Mouse (Mus musculus) kidney, postnatal 0 days (tissue): ENCODE results near the gene D430041D05Rik. TPM values are rescaled to one million over a fixed set of nuclear protein-coding genes. Genes with fewer than 3 reads are reported as not detected.
A peak's percentile ranks its signal among the peaks of the same experiment; 100 is the strongest.

Experiments
- ATAC-seq: fragments of 200-750 bp; cut with Nextera tagmentation; replicated peaks from 2 replicates; pipeline ENCODE4 v1.8.0; 2017; ENCODE audit warnings: low read depth, moderate number of reproducible peaks, moderate TSS enrichment, moderate library complexity; ENCODE audit not compliant: low FRiP score
- DNase-seq: peaks from one replicate; pipeline ENCODE4 v3.0.0-alpha.2; 2016; ENCODE audit warnings: low spot score
- H3K27ac ChIP-seq: fragments of 300-500 bp; sonication (generic); 2 replicates; pipeline ENCODE4 v1.5.1; 2014; ENCODE audit warnings: mild to moderate bottlenecking
- H3K27me3 ChIP-seq: fragments of 300-500 bp; sonication (generic); 2 replicates; pipeline ENCODE4 v1.6.1; 2014; ENCODE audit warnings: low read length, mixed read lengths; ENCODE audit not compliant: insufficient read depth
- H3K36me3 ChIP-seq: fragments of 300-500 bp; sonication (generic); 2 replicates; pipeline ENCODE4 v1.6.1; 2014; ENCODE audit warnings: low read length, mixed read lengths; ENCODE audit not compliant: insufficient read depth
- H3K4me1 ChIP-seq: fragments of 300-500 bp; sonication (generic); replicated peaks from 2 replicates; pipeline ENCODE4 v1.6.1; 2014; ENCODE audit warnings: antibody characterized with exemption, low read length, mixed read lengths; ENCODE audit not compliant: insufficient read depth
- H3K4me2 ChIP-seq: fragments of 300-500 bp; sonication (generic); 2 replicates; pipeline ENCODE4 v1.6.1; 2014; ENCODE audit warnings: mild to moderate bottlenecking, low read length, moderate library complexity, mixed read lengths
- H3K4me3 ChIP-seq: fragments of 300-500 bp; sonication (generic); replicated peaks from 2 replicates; pipeline ENCODE4 v1.5.1; 2014; ENCODE audit warnings: low read depth, low read length
- H3K9ac ChIP-seq: fragments of 300-500 bp; sonication (generic); 2 replicates; pipeline ENCODE4 v1.6.1; 2014; ENCODE audit warnings: low read depth, low read length
- H3K9me3 ChIP-seq: fragments of 300-500 bp; sonication (generic); replicated peaks from 2 replicates; pipeline ENCODE4 v1.6.1; 2016; ENCODE audit warnings: low read length, inconsistent platforms, mixed read lengths
- CTCF ChIP-seq: IDR thresholded peaks from 2 replicates; pipeline ENCODE4 v1.5.1; 2016; ENCODE audit warnings: antibody characterized with exemption, low read depth, mild to moderate bottlenecking, moderate library complexity
- WGBS: fragments of 180-500 bp; shearing (Covaris S2); extraction: QIAGEN DNeasy Blood & Tissue Kit; methylation state at CpG from one replicate; pipeline ENCODE4 v1.1.7; 2014; 5-methylcytosine and 5-hydroxymethylcytosine counted together
- polyA plus RNA-seq: library from polyadenylated mRNA; unstranded; fragments of >200 nt; fragmentation: Nextera tagmentation; extraction: Ambion mirVana; gene quantifications from 2 replicates; pipeline ENCODE4 v1.2.1, GENCODE M21; 2015

D430041D05Rik gene
- polyA plus RNA-seq, 1 experiment from 2014 or later, result 0.22 TPM

DNA sequence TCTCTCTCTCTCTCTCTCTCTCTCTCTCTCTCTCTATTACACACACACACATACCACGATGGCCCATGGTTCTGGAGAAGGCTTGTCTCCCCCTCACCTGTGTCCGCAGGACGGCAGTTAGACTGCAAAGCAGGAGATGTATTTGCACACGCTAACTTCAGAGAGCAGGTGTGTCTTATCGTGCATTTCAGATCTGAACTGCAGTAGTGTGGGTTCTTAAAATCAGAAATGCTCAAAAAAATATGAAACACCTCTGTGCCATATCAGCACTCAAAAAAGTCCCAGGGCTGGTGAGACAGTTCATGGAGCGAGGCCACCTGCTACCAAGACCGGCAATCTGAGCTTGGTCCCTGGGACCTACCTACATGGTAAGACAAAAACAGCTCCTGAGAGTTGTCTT is 993 bp upstream of the D430041D05Rik start:
- peaks cover 7% of the 10 kb centered on the region for H3K4me1 ChIP-seq
- H3K9ac ChIP-seq, result no peak overlapping the region
- H3K9me3 ChIP-seq, result no peaks in the 10 kb centered on the region
- DNase-seq (no peak), ATAC-seq (no peak)
- no peak for TF ChIP-seq CTCF
- WGBS, result 89% methylated on average over 7 of the region's 7 CpGs
- no peak overlapping the region for H3K4me2 ChIP-seq
- no peak overlapping the region for H3K27ac ChIP-seq
- peaks cover 37% of the 10 kb centered on the region for H3K27me3 ChIP-seq
- H3K36me3 ChIP-seq, result no peaks in the 10 kb centered on the region
- H3K4me3 ChIP-seq, result no peak overlapping the region

DNA sequence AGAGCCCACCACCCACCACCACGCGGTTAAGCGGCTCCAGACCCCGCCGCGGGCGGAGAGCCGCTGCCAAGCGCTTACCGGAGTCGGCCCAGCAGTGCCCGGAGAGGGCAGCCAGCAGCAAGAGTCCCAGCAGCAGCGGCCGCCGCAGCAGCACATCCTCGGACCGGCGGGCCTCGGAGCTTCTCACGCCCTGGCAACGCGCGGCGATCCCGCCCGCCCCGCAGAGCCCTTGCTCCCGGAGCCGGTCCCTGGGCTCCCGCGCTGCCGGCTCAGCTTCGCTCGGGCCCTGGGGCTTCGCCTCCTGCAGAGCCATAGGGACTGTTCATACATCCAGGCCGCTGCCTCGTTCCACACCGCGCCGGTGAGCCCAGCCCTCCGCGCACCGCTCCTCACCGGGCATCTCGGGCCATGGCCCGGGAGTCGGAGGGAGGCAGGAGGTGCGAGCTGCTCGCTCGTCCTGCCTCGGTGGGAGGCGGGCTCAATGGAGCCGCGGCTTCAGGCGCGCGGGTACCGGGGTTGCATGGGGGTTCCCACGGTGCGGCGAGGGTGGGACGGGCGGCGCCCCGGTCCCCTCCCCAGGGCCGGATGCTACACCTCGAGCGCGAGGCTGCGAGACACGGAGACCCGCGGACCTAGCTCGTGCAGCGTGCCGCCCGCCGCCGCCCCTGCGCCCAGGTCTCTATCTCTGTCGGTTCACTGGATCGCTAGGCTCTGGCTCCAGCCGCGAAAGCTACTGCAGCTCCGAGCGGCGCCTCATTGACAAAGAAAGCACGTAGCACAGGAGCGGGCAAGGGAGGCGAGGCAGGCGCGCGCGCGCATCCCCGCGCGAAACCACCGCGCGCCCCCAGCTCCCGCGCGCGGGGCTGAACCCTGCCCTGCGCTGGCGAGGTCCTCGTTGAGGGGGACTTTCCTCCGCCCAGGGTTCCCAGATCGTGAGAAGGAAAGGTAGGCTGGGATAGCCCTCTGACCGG is 677 bp downstream of the D430041D05Rik start:
- Histone ChIP-seq H3K36me3 (no peaks in the 10 kb centered on the region), H3K4me2 (peak overlapping the region; percentile 100), H3K4me1 (peaks cover 7% of the 10 kb centered on the region), H3K27me3 (peaks cover 37% of the 10 kb centered on the region), H3K9ac (peak overlapping the region; percentile 50), H3K4me3 (peak overlapping the region; percentile 58), H3K9me3 (no peaks in the 10 kb centered on the region), H3K27ac (no peak overlapping the region)
- WGBS, result under 1% methylated on average over 99 of the region's 111 CpGs
- DNase-seq (peak; percentile 41), ATAC-seq (peak; percentile 69)
- no peak for TF ChIP-seq CTCF

DNA sequence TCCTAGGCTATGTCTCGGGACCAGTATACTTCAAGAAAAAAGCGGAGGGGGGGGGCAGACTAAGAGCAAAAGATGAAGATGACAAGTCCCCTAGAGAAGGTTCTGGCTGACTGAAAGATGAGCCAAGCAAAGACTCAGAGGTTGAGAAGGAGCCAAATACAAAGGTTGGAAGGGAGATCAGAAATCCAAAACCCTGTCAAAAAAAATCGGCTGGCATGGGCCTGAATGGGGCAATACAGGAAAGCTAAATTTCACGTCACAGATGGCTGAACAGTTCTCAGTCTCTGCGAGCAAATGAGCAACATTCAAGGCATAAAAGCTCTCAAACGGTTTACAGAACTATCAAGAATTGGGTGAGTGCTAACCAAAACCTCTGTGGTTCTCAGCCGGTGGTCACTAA is 2.5 kb downstream of the D430041D05Rik start:
- no peak for DNase-seq
- no peak for ATAC-seq
- H3K4me1 ChIP-seq, result peaks cover 7% of the 10 kb centered on the region
- no peak overlapping the region for H3K9ac ChIP-seq
- H3K36me3 ChIP-seq, result no peaks in the 10 kb centered on the region
- H3K9me3 ChIP-seq, result no peaks in the 10 kb centered on the region
- no peak overlapping the region for H3K4me2 ChIP-seq
- TF ChIP-seq CTCF, result no peak
- H3K27me3 ChIP-seq, result peaks cover 37% of the 10 kb centered on the region
- H3K4me3 ChIP-seq, result no peak overlapping the region
- 62% methylated on average over 7 of the region's 7 CpGs for whole genome bisulfite sequencing
- no peak overlapping the region for H3K27ac ChIP-seq

DNA sequence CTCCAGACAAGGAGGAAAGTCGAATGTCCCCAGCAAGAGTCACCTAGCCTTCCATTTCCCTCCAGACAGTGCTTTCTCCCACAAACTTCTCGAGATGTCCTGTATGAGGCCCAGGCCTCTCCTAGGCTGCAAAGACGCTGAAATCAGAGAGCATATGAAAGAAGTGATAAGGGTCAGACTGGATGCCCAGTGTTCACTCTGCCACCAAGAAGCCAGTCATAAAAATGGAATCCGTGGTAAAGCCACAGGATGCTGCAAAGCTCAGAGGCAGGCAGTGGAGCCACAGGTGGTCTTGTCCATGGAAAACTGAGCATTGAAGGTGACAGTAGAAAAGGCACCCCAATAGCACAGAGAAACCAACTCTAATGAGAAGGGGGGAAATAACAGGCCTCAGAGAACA is 2.9 kb downstream of the D430041D05Rik start:
- no peaks in the 10 kb centered on the region for H3K9me3 ChIP-seq
- peaks cover 7% of the 10 kb centered on the region for H3K4me1 ChIP-seq
- ATAC-seq, result no peak
- no peak overlapping the region for H3K4me2 ChIP-seq
- no peak for TF ChIP-seq CTCF
- peaks cover 37% of the 10 kb centered on the region for H3K27me3 ChIP-seq
- no peak overlapping the region for H3K9ac ChIP-seq
- H3K27ac ChIP-seq, result no peak overlapping the region
- no peaks in the 10 kb centered on the region for H3K36me3 ChIP-seq
- WGBS, result 65% methylated on average over 4 of the region's 4 CpGs
- DNase-seq, result no peak
- no peak overlapping the region for H3K4me3 ChIP-seq

DNA sequence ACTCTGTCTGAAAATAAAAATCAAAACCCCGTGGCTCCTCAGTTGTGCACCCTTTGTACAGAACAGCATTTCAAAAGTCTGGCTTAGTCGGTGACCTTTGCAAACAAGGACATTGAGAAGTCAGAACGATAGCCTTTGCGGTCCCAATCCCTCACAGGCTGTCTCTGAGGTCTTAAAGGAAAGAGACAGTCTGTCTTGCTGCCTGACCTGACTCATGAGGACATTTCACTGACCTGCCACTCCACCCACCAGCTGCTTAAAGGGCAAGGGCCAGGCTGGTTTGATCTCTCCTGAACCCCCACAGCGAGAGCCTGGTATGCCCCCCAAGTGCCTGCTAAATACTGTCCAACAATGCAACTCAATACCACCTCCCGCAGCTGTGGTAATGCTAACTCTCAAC is 6.8 kb downstream of the D430041D05Rik start:
- TF ChIP-seq CTCF, result no peak
- no peak overlapping the region for H3K27ac ChIP-seq
- H3K9me3 ChIP-seq, result no peaks in the 10 kb centered on the region
- H3K4me2 ChIP-seq, result no peak overlapping the region
- H3K4me1 ChIP-seq, result no peaks in the 10 kb centered on the region
- H3K27me3 ChIP-seq, result peaks cover 12% of the 10 kb centered on the region
- ATAC-seq, result no peak
- H3K9ac ChIP-seq, result no peak overlapping the region
- DNase-seq, result no peak
- WGBS, result 81% methylated on average over 6 of the region's 6 CpGs
- no peaks in the 10 kb centered on the region for H3K36me3 ChIP-seq
- no peak overlapping the region for H3K4me3 ChIP-seq

DNA sequence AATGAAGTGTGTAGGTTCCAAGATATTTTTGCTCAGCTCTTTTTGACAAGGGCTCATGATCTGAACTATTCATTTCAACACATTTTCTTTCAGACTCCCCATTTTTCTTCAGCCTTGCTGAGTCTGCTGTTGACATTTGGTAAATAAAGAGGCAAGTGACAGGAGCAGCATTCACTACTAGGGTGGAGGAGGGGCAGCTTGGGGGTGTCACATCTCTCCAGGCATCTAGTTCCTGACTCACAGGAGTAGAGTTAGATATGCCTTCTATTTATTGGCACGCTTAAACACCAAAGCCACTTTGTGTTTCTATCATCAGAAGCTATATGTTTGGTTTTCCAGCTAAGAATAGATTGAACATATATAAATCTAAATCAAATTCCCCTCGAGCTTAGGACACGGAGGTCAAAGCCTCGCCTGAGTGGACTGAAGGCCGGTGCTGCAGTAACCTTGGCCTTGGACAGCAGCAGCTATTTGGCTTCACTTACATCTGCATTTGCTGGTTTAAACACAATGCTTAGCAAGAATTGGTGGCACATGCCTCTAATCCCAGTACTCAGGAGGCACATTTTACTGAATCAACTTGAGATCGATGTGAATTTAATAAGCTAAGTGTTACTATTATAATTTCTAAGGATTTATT is 12.0 kb downstream of the D430041D05Rik start:
- no peak for ATAC-seq
- Histone ChIP-seq H3K4me3 (no peak overlapping the region), H3K27ac (no peak overlapping the region), H3K4me2 (no peak overlapping the region), H3K9me3 (no peaks in the 10 kb centered on the region), H3K4me1 (no peaks in the 10 kb centered on the region), H3K9ac (no peak overlapping the region), H3K36me3 (no peaks in the 10 kb centered on the region), H3K27me3 (no peaks in the 10 kb centered on the region)
- DNase-seq, result no peak
- WGBS, result 60% methylated on average over 6 of the region's 6 CpGs
- TF ChIP-seq CTCF, result no peak
